Mouse (Mus musculus): Measurements from ENCODE around the gene Plekha6. TPM values are rescaled to one million over a fixed set of nuclear protein-coding genes. Genes with fewer than 3 reads are reported as not detected.

Plekha6 gene
- total and polyA plus RNA-seq, 3 experiments = 0.07 to 0.38 TPM; not detected in 1

DNA sequence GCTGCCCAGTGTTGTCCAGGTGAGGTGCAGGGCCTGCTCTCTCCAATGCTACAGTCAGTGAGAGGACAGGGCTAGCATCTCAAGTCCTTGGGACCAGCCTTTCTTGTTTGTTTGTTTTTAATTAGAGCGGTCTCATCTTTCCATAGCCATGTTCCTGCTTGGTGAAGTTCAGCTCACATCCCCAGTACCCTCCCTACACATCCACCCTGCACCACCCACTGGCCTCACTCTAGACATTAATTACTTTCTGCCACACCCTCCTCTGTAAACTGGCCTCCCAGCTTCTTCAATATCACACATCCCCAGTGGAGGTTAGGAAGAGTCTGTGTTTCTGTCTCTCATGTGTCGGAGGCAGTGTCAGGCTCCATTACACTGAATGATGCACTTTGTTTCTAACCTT lies 180.3 kb downstream of the Plekha6 start:
- 0 out of 2 replicates have a peak, but pooled peaks cover 4% of the 10 kb centered on the region for H3K27me3 ChIP-seq (ENCODE audit: insufficient read depth, low read length)
- H3K4me3 ChIP-seq (ENCODE audit: low read depth, low read length) = no peak overlapping the region
- ATAC-seq (ENCODE audit: extremely low read depth, insufficient number of reproducible peaks, low FRiP score, poor library complexity, severe bottlenecking) = no peak
- no peaks in the 10 kb centered on the region for H3K4me1 ChIP-seq (ENCODE audit: insufficient read depth, low read depth, low read length)
- H3K36me3 ChIP-seq (replicated peaks) = no peaks in the 10 kb centered on the region
- no peak for TF ChIP-seq TAL1 (conservative IDR thresholded peaks at IDR 0.05; ENCODE audit: low read depth, low read length)
- no peak for TF ChIP-seq POLR2AphosphoS5 (IDR thresholded peaks at IDR 0.05; ENCODE audit: insufficient replicate concordance, low read depth, low read length)
- no peak for TF ChIP-seq GATA2 (IDR thresholded peaks at IDR 0.05; ENCODE audit: borderline replicate concordance, low read depth, low read length)
- TF ChIP-seq GATA1 (IDR thresholded peaks at IDR 0.05; ENCODE audit: borderline replicate concordance, low read length) = no peak
- no peak for TF ChIP-seq CTCF (IDR thresholded peaks at IDR 0.05; ENCODE audit: low read depth, low read length)
- no peaks in the 10 kb centered on the region for H3K9me3 ChIP-seq (replicated peaks)
- DNase-seq (ENCODE audit: low spot score) = no peak

DNA sequence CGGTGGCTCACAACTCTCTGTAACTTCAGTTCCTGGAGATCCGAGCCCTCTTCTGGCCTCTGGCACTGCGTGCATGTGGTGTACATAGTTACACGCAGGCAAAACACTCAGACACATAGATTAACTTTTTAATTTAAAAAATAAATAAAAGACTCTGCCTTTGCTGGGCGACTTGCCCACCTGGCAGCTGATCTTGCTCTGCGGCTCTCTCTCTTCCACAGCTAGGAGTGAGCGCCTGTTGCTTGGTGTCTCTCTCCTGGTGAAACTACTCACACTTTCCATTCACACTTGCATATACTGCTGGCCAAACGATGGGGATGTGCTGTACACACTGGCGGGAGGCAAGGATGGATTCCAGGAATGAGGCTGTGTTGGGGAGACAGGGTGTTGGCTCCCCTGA lies 182.5 kb downstream of the Plekha6 start:
- ATAC-seq (ENCODE audit: extremely low read depth, insufficient number of reproducible peaks, low FRiP score, poor library complexity, severe bottlenecking) = no peak
- H3K4me3 ChIP-seq (ENCODE audit: low read depth, low read length) = no peak overlapping the region
- H3K4me1 ChIP-seq (ENCODE audit: insufficient read depth, low read depth, low read length) = no peaks in the 10 kb centered on the region
- no peaks in the 10 kb centered on the region for H3K36me3 ChIP-seq (replicated peaks)
- no peaks in the 10 kb centered on the region for H3K9me3 ChIP-seq (replicated peaks)
- no peak for DNase-seq (ENCODE audit: low spot score)
- TF ChIP-seq GATA1 (IDR thresholded peaks at IDR 0.05; ENCODE audit: borderline replicate concordance, low read length) = no peak
- no peak for TF ChIP-seq GATA2 (IDR thresholded peaks at IDR 0.05; ENCODE audit: borderline replicate concordance, low read depth, low read length)
- TF ChIP-seq CTCF (IDR thresholded peaks at IDR 0.05; ENCODE audit: low read depth, low read length) = no peak
- TF ChIP-seq TAL1 (conservative IDR thresholded peaks at IDR 0.05; ENCODE audit: low read depth, low read length) = no peak
- no peak for TF ChIP-seq POLR2AphosphoS5 (IDR thresholded peaks at IDR 0.05; ENCODE audit: insufficient replicate concordance, low read depth, low read length)
- peaks cover 7% of the 10 kb centered on the region; the same call in 1 of the 2 replicates for H3K27me3 ChIP-seq (ENCODE audit: insufficient read depth, low read length)

DNA sequence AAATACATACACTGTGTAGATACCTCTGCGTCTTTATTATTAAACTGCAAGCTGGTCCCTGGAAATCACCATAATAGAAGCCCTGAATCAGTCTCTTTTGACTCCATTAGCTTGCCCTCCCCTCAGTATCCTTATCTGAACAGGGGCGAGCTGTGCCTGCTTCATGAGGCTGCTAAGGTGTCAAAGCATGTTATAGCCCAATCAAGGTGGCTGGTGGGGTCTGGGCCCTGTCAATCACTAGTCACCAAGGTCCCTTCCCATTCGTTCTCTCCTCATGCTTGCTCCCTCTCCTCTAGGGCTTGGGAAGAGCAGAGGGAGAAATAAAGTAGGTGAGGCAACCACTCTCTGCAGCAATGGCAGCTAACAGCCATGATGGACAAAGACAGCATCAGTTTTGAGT lies 183.2 kb downstream of the Plekha6 start:
- no peak for ATAC-seq (ENCODE audit: extremely low read depth, insufficient number of reproducible peaks, low FRiP score, poor library complexity, severe bottlenecking)
- Histone ChIP-seq H3K36me3 (replicated peaks) (no peaks in the 10 kb centered on the region), H3K4me1 (ENCODE audit: insufficient read depth, low read depth, low read length) (no peaks in the 10 kb centered on the region), H3K9me3 (replicated peaks) (no peaks in the 10 kb centered on the region), H3K27me3 (ENCODE audit: insufficient read depth, low read length) (peaks cover 11% of the 10 kb centered on the region), H3K4me3 (ENCODE audit: low read depth, low read length) (no peak overlapping the region)
- DNase-seq (ENCODE audit: low spot score) = no peak
- TF ChIP-seq POLR2AphosphoS5 (IDR thresholded peaks at IDR 0.05; ENCODE audit: insufficient replicate concordance, low read depth, low read length) = no peak
- TF ChIP-seq GATA1 (IDR thresholded peaks at IDR 0.05; ENCODE audit: borderline replicate concordance, low read length) = no peak
- no peak for TF ChIP-seq GATA2 (IDR thresholded peaks at IDR 0.05; ENCODE audit: borderline replicate concordance, low read depth, low read length)
- TF ChIP-seq CTCF (IDR thresholded peaks at IDR 0.05; ENCODE audit: low read depth, low read length) = no peak
- TF ChIP-seq TAL1 (conservative IDR thresholded peaks at IDR 0.05; ENCODE audit: low read depth, low read length) = no peak

DNA sequence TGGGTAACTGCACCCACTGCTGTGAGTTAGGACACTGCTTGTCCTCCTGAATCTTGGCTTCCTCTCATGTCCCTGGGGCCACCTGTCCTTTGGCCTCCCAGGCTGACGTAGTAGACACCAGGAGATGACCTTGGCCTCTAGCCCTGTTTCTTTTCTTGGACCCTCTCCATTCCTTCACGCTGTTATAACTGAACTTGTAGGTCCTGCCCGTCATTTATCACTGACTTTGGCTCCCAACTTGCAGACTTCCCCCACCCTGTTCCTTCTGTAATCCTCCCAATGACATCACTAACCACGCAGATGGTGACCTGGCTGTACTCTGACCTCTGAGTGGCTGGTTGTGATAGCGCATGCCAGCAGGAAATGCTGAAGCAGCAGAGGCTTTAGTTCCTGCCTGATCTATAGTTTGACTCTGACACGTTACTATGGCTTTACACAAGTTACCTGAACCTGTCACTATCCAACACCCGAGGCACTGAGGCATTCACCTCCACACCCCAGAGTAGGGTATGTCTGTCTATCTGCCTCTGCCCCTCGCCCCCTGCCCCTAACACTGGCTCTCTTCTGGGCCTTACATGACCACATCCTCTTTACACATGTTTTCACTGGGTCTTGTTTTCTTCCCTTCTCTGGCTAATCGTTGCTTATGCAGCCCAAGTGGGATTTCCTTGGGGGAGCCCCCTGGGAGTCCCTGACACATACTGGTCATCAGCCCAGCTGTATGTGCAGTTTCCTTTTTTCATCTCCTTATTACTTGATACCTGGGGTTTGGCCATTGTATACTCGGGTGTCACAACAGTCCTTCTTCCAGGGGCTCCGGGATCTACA lies 183.9 kb downstream of the Plekha6 start:
- Histone ChIP-seq H3K27me3 (ENCODE audit: insufficient read depth, low read length) (peaks cover 14% of the 10 kb centered on the region), H3K4me3 (ENCODE audit: low read depth, low read length) (no peak overlapping the region), H3K9me3 (replicated peaks) (no peaks in the 10 kb centered on the region), H3K4me1 (ENCODE audit: insufficient read depth, low read depth, low read length) (no peaks in the 10 kb centered on the region), H3K36me3 (replicated peaks) (no peaks in the 10 kb centered on the region)
- no peak for DNase-seq (ENCODE audit: low spot score)
- no peak for ATAC-seq (ENCODE audit: extremely low read depth, insufficient number of reproducible peaks, low FRiP score, poor library complexity, severe bottlenecking)
- TF ChIP-seq POLR2AphosphoS5 (IDR thresholded peaks at IDR 0.05; ENCODE audit: insufficient replicate concordance, low read depth, low read length) = no peak
- TF ChIP-seq TAL1 (conservative IDR thresholded peaks at IDR 0.05; ENCODE audit: low read depth, low read length) = no peak
- TF ChIP-seq CTCF (IDR thresholded peaks at IDR 0.05; ENCODE audit: low read depth, low read length) = no peak
- TF ChIP-seq GATA1 (IDR thresholded peaks at IDR 0.05; ENCODE audit: borderline replicate concordance, low read length) = no peak
- TF ChIP-seq GATA2 (IDR thresholded peaks at IDR 0.05; ENCODE audit: borderline replicate concordance, low read depth, low read length) = no peak

DNA sequence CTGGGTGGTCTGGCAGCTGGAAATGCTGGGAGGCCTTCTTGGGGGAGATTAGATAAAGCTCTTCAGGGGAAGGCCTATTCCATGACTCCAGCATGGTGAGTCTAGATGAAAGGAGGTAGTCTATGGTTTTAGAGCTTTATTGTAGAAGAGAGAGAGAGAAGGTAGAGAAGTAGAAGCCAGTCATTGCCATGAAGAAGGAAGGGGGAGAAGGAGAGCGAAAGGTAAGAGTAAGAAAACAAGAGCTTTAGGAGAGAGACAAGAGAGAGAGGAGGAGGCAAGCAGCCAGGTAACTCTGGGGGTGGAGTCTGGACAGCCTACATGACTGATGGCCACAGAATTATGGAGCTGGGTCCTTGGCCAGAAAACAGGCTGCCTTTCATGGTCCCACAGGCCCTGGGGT lies 186.2 kb downstream of the Plekha6 start, which contains the start of gene Ren1:
Gene Ren1, plus strand, starts transcription at position 301 of the 400 bp plus-strand sequence.
- no peak for ATAC-seq (ENCODE audit: extremely low read depth, insufficient number of reproducible peaks, low FRiP score, poor library complexity, severe bottlenecking)
- Histone ChIP-seq H3K36me3 (replicated peaks) (no peaks in the 10 kb centered on the region), H3K4me3 (ENCODE audit: low read depth, low read length) (no peak within 1 kb of the TSS), H3K9me3 (replicated peaks) (no peaks in the 10 kb centered on the region), H3K4me1 (ENCODE audit: insufficient read depth, low read depth, low read length) (no peaks in the 10 kb centered on the region), H3K27me3 (ENCODE audit: insufficient read depth, low read length) (peaks cover 22% of the 10 kb centered on the region)
- no peak for DNase-seq (ENCODE audit: low spot score)
- TF ChIP-seq TAL1 (conservative IDR thresholded peaks at IDR 0.05; ENCODE audit: low read depth, low read length) (no peak), POLR2AphosphoS5 (IDR thresholded peaks at IDR 0.05; ENCODE audit: insufficient replicate concordance, low read depth, low read length) (no peak), CTCF (IDR thresholded peaks at IDR 0.05; ENCODE audit: low read depth, low read length) (no peak), GATA1 (IDR thresholded peaks at IDR 0.05; ENCODE audit: borderline replicate concordance, low read length) (no peak), GATA2 (IDR thresholded peaks at IDR 0.05; ENCODE audit: borderline replicate concordance, low read depth, low read length) (no peak)

DNA sequence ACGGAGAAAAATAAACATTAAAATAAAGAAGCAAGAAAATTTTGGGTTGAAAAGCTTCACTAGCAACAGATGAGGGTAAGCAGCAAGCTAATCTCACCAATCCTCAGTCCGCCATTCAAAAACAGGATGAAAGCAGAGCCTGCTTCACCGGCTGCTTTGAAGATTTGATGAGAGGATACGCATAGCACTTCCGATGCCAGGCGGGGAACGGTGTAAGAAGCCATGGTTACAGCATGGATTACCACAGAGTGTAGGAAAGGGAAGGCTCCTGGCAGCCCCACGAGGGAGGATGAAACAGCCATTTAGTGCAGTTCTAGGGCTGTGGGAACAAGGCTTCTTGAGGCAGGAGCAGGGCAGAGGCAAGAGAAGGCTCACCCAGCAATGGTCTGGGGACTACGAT lies 187.8 kb downstream of the Plekha6 start:
- no peak for ATAC-seq (ENCODE audit: extremely low read depth, insufficient number of reproducible peaks, low FRiP score, poor library complexity, severe bottlenecking)

More for the DNA sequence above, 187.8 kb downstream of the Plekha6 start:
- no peaks in the 10 kb centered on the region for H3K4me1 ChIP-seq (ENCODE audit: insufficient read depth, low read depth, low read length)
- H3K36me3 ChIP-seq (replicated peaks) = no peaks in the 10 kb centered on the region
- no peak for DNase-seq (ENCODE audit: low spot score)
- H3K4me3 ChIP-seq (ENCODE audit: low read depth, low read length) = no peak overlapping the region
- H3K9me3 ChIP-seq (replicated peaks) = no peaks in the 10 kb centered on the region
- peaks cover 24% of the 10 kb centered on the region for H3K27me3 ChIP-seq (ENCODE audit: insufficient read depth, low read length)
- TF ChIP-seq GATA1 (IDR thresholded peaks at IDR 0.05; ENCODE audit: borderline replicate concordance, low read length) = no peak
- no peak for TF ChIP-seq TAL1 (conservative IDR thresholded peaks at IDR 0.05; ENCODE audit: low read depth, low read length)
- TF ChIP-seq POLR2AphosphoS5 (IDR thresholded peaks at IDR 0.05; ENCODE audit: insufficient replicate concordance, low read depth, low read length) = no peak
- TF ChIP-seq GATA2 (IDR thresholded peaks at IDR 0.05; ENCODE audit: borderline replicate concordance, low read depth, low read length) = no peak
- TF ChIP-seq CTCF (IDR thresholded peaks at IDR 0.05; ENCODE audit: low read depth, low read length) = no peak

Other genes with a start within 250 kb of the Plekha6 start
- 323 and 378 TPM in 2 replicates for gene Mdm4, start 133.6 kb upstream of the Plekha6 start, total RNA-seq (2014; fragmentation: Nextera tagmentation)
- gene Mdm4, start 133.6 kb upstream of the Plekha6 start, total RNA-seq (2017) = 173 and 219 TPM in 2 replicates
- 76.1 and 87.3 TPM in 2 replicates for gene Mdm4, start 133.6 kb upstream of the Plekha6 start, polyA plus RNA-seq (2012)
- not detected in 2 replicates for gene Pik3c2b, start 118.5 kb upstream of the Plekha6 start, total RNA-seq (2014; fragmentation: Nextera tagmentation)
- gene Pik3c2b, start 118.5 kb upstream of the Plekha6 start, total RNA-seq (2017) = 0.12 and 0.27 TPM in 2 replicates
- gene Pik3c2b, start 118.5 kb upstream of the Plekha6 start, polyA plus RNA-seq (2012) = not detected in 2 replicates
- 100 and 105 TPM in 2 replicates for gene Ppp1r15b, start 33.1 kb upstream of the Plekha6 start, total RNA-seq (2014; fragmentation: Nextera tagmentation)
- gene Ppp1r15b, start 33.1 kb upstream of the Plekha6 start, total RNA-seq (2017) = 105 and 131 TPM in 2 replicates
- gene Ppp1r15b, start 33.1 kb upstream of the Plekha6 start, polyA plus RNA-seq (2012) = 35.3 and 38.6 TPM in 2 replicates
- not detected in 2 replicates for gene Golt1a, start 145.6 kb downstream of the Plekha6 start, total RNA-seq (2014; fragmentation: Nextera tagmentation)
- gene Golt1a, start 145.6 kb downstream of the Plekha6 start, total RNA-seq (2017) = not detected in 2 replicates
- gene Golt1a, start 145.6 kb downstream of the Plekha6 start, polyA plus RNA-seq (2012) = not detected in 2 replicates
- gene Kiss1, start 157.7 kb downstream of the Plekha6 start, total RNA-seq (2014; fragmentation: Nextera tagmentation) = not detected in 2 replicates
- not detected in 2 replicates for gene Kiss1, start 157.7 kb downstream of the Plekha6 start, total RNA-seq (2017)
- gene Kiss1, start 157.7 kb downstream of the Plekha6 start, polyA plus RNA-seq (2012) = not detected in 2 replicates
- not detected in 2 replicates for gene Ren1, start 186.3 kb downstream of the Plekha6 start, total RNA-seq (2014; fragmentation: Nextera tagmentation)
- not detected in 2 replicates for gene Ren1, start 186.3 kb downstream of the Plekha6 start, total RNA-seq (2017)
- gene Ren1, start 186.3 kb downstream of the Plekha6 start, polyA plus RNA-seq (2012) = not detected in 2 replicates
- gene Etnk2, start 199.4 kb downstream of the Plekha6 start, total RNA-seq (2014; fragmentation: Nextera tagmentation) = not detected in 2 replicates
- 0.05 and 0.06 TPM in 2 replicates for gene Etnk2, start 199.4 kb downstream of the Plekha6 start, total RNA-seq (2017)
- gene Etnk2, start 199.4 kb downstream of the Plekha6 start, polyA plus RNA-seq (2012) = not detected in 2 replicates

Measured in G1E (cell line).